Mouse (Mus musculus) neural tube, embryonic 13.5 days (tissue): ENCODE data around the gene Itpr3. TPM values are rescaled to one million over a fixed set of nuclear protein-coding genes. Genes with fewer than 3 reads are reported as not detected.

Source experiments
- ATAC-seq: fragments of 200-750 bp; cut with Nextera tagmentation; 2 replicates; pipeline ENCODE4 v1.8.0; 2017; ENCODE audit warnings: low read depth, mild to moderate bottlenecking, moderate TSS enrichment, moderate library complexity
- H3K27ac ChIP-seq: fragments of 300-500 bp; sonication (generic); replicated peaks from 2 replicates; pipeline ENCODE4 v1.5.1; 2015; ENCODE audit warnings: moderate library complexity, mild to moderate bottlenecking, inconsistent platforms
- H3K27me3 ChIP-seq: fragments of 300-500 bp; sonication (generic); 2 replicates; pipeline ENCODE4 v1.6.1; 2015; ENCODE audit warnings: mild to moderate bottlenecking, inconsistent platforms
- H3K36me3 ChIP-seq: fragments of 300-500 bp; sonication (generic); 2 replicates; pipeline ENCODE4 v1.6.1; 2015; ENCODE audit warnings: mild to moderate bottlenecking, inconsistent platforms
- H3K4me1 ChIP-seq: fragments of 300-500 bp; sonication (generic); replicated peaks from 2 replicates; pipeline ENCODE4 v1.6.1; 2015; ENCODE audit warnings: inconsistent platforms
- H3K4me2 ChIP-seq: fragments of 300-500 bp; sonication (generic); 2 replicates; pipeline ENCODE4 v1.6.1; 2015; ENCODE audit warnings: inconsistent platforms, mild to moderate bottlenecking, moderate library complexity
- H3K4me3 ChIP-seq: fragments of 300-500 bp; sonication (generic); 2 replicates; pipeline ENCODE4 v1.5.1; 2015; ENCODE audit warnings: mild to moderate bottlenecking, inconsistent platforms
- H3K9ac ChIP-seq: fragments of 300-500 bp; sonication (generic); 2 replicates; pipeline ENCODE4 v1.6.1; 2015; ENCODE audit warnings: moderate library complexity, mild to moderate bottlenecking, inconsistent platforms
- H3K9me3 ChIP-seq: fragments of 300-500 bp; sonication (generic); 2 replicates; pipeline ENCODE4 v1.6.1; 2016; ENCODE audit warnings: inconsistent platforms
- WGBS: fragments of 180-500 bp; shearing (Covaris S2); methylation state at CpG from one replicate; pipeline ENCODE4 v1.1.7; 2015; 5-methylcytosine and 5-hydroxymethylcytosine counted together
- polyA plus RNA-seq: library from polyadenylated mRNA; unstranded; fragments of >200 nt; fragmentation: Nextera tagmentation; extraction: Ambion mirVana; gene quantifications from 2 replicates; pipeline ENCODE4 v1.2.1, GENCODE M21; 2015

Itpr3 gene
- polyA plus RNA-seq, 1 experiment from 2014 or later, result 1.4 TPM

GRCm38 (mm10) chr17:27123813-27124375 is 66.8 kb downstream of the Itpr3 start:
- Histone ChIP-seq H3K9ac (no peak overlapping the region), H3K4me3 (no peak overlapping the region), H3K36me3 (peaks cover 28% of the 10 kb centered on the region), H3K4me1 (peaks cover 70% of the 10 kb centered on the region), H3K27me3 (0 out of 2 replicates have a peak, but pooled peaks cover 7% of the 10 kb centered on the region), H3K9me3 (no peaks in the 10 kb centered on the region), H3K4me2 (no peak overlapping the region), H3K27ac (no peak overlapping the region)
- no peak for ATAC-seq
- WGBS, result 78% methylated on average over 7 of the region's 7 CpGs

DNA sequence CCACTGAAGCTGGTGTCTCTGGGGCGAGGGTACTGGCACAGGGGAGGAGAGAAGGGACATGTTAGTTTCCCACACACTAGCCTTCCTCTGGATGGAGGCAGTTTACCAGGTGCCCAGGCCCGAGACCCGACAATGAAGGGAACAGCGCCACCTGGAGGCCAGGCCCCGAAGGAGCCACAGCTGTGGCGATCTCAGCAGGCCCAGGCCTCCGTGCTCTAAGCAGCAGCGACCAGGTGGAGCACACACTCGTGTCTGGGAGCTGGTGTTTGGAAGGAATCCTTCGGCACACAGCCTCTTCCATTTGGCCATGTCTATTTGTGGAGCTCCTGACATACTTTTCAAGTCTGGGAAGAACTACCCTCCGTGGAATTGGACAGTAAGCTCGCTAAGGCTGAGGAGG is 68.1 kb downstream of the Itpr3 start:
- Histone ChIP-seq H3K4me2 (no peak overlapping the region), H3K4me1 (peaks cover 77% of the 10 kb centered on the region), H3K36me3 (peaks cover 28% of the 10 kb centered on the region), H3K27ac (0 out of 2 replicates have a peak overlapping the region, but pooled peaks have one; percentile 7), H3K9ac (peak overlapping the region; percentile 43; the same call in 1 of the 2 replicates), H3K4me3 (no peak overlapping the region), H3K9me3 (no peaks in the 10 kb centered on the region), H3K27me3 (0 out of 2 replicates have a peak, but pooled peaks cover 7% of the 10 kb centered on the region)
- ATAC-seq, result no peak
- 35% methylated on average over 12 of the region's 12 CpGs for WGBS

- Histone ChIP-seq H3K4me1 (peaks cover 77% of the 10 kb centered on the region), H3K36me3 (peaks cover 28% of the 10 kb centered on the region), H3K4me3 (no peak overlapping the region), H3K9ac (0 out of 2 replicates have a peak overlapping the region, but pooled peaks have one; percentile 43), H3K27ac (no peak overlapping the region), H3K4me2 (no peak overlapping the region), H3K9me3 (no peaks in the 10 kb centered on the region), H3K27me3 (0 out of 2 replicates have a peak, but pooled peaks cover 7% of the 10 kb centered on the region)
- WGBS, result 86% methylated on average over 11 of the region's 11 CpGs
- no peak for ATAC-seq
Measured at GRCm38 (mm10) chr17:27125669-27126202, 68.6 kb downstream of the Itpr3 start.

GRCm38 (mm10) chr17:27126974-27127373 is 69.9 kb downstream of the Itpr3 start:
- 77% methylated on average over 10 of the region's 10 CpGs for WGBS
- 0 out of 2 replicates have a peak, but pooled peaks cover 7% of the 10 kb centered on the region for H3K27me3 ChIP-seq
- peaks cover 79% of the 10 kb centered on the region for H3K4me1 ChIP-seq
- 0 out of 2 replicates have a peak overlapping the region, but pooled peaks have one; percentile 29 for H3K27ac ChIP-seq
- no peak for ATAC-seq
- peak overlapping the region; percentile 18; the same call in 1 of the 2 replicates for H3K9ac ChIP-seq
- no peaks in the 10 kb centered on the region for H3K9me3 ChIP-seq
- H3K4me2 ChIP-seq, result no peak overlapping the region
- H3K4me3 ChIP-seq, result no peak overlapping the region
- H3K36me3 ChIP-seq, result peaks cover 22% of the 10 kb centered on the region

- peaks cover 10% of the 10 kb centered on the region for H3K36me3 ChIP-seq
- no peak overlapping the region for H3K4me3 ChIP-seq
- H3K27me3 ChIP-seq, result no peaks in the 10 kb centered on the region
- WGBS, result 93% methylated on average over 5 of the region's 5 CpGs
- H3K27ac ChIP-seq, result no peak overlapping the region
- peak overlapping the region; percentile 17; the same call in 1 of the 2 replicates for H3K9ac ChIP-seq
- peaks cover 92% of the 10 kb centered on the region for H3K4me1 ChIP-seq
- ATAC-seq, result no peak
- no peaks in the 10 kb centered on the region for H3K9me3 ChIP-seq
- no peak overlapping the region for H3K4me2 ChIP-seq
Measured at GRCm38 (mm10) chr17:27128189-27128588, 71.1 kb downstream of the Itpr3 start.

DNA sequence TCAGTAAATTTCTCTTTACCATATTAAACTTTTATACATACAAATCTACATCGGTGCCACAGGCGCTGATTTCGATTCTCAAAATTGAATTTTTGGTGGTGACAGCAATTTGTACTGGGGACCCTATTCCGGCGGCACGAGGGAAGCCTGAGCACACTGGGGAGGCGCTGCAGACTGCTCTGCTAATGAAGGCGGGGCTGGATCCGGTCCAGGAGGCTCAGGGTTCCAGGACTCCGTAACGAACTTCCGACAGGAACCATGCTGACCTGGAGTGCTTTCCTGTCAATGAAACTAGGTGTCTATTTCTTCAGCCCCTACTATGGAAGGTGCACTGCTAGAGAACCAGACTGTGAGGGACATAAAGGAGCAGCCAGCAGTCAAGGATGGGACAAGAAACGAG is 72.2 kb downstream of the Itpr3 start:
- H3K4me2 ChIP-seq, result no peak overlapping the region
- ATAC-seq, result no peak
- H3K36me3 ChIP-seq, result no peaks in the 10 kb centered on the region; the same call in 1 of the 2 replicates
- H3K9ac ChIP-seq, result no peak overlapping the region
- H3K4me3 ChIP-seq, result no peak overlapping the region
- H3K4me1 ChIP-seq, result peaks cover 87% of the 10 kb centered on the region
- no peak overlapping the region for H3K27ac ChIP-seq
- 80% methylated on average over 13 of the region's 13 CpGs for WGBS
- H3K27me3 ChIP-seq, result no peaks in the 10 kb centered on the region
- H3K9me3 ChIP-seq, result no peaks in the 10 kb centered on the region

DNA sequence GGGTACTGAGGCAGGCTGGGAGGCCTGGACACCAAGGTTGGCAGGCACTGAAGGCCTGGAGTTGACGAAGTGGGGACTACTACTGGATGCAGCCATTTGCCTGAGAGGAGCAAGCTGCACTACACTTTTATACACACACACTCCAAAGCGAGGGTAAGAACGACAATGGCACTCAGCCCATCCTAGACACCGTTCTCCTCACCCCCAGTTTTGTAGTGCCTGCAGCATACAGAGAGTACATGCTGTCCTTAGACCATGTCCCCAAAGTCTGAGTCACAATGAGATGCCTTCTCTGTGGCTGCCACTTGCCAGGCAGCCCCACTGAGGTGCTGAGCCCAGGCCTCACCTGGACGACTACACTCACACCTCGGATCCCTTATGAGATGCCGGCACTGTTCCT is 72.7 kb downstream of the Itpr3 start:
- WGBS, result 83% methylated on average over 7 of the region's 7 CpGs
- no peak for ATAC-seq
- Histone ChIP-seq H3K27me3 (no peaks in the 10 kb centered on the region), H3K4me1 (peaks cover 84% of the 10 kb centered on the region), H3K9me3 (no peaks in the 10 kb centered on the region), H3K36me3 (no peaks in the 10 kb centered on the region; the same call in 1 of the 2 replicates), H3K9ac (0 out of 2 replicates have a peak overlapping the region, but pooled peaks have one; percentile 26), H3K4me3 (no peak overlapping the region), H3K4me2 (0 out of 2 replicates have a peak overlapping the region, but pooled peaks have one; percentile 0), H3K27ac (peak overlapping the region; percentile 4; the same call in 1 of the 2 replicates)

DNA sequence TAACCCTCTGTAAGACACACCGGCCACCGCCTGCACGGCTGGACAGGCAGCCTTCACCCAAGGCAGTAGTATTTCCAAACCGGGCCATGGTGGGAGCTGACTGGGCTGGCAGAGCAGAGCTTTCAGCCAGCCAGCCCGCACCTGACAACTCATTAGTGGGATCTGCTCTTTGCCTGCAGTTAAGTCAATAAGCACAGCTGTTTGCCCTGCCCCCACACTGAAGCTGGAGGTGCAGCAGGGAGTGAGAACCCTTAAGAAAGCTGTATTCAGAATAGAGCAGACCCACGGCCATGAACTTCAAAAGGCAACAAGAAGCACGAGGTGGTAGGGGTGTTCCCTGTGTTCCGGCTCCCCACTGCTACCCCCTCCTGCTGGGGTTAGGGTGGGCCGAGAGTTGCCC is 73.1 kb downstream of the Itpr3 start:
- Histone ChIP-seq H3K4me3 (no peak overlapping the region), H3K9ac (peak overlapping the region; percentile 0; the same call in 1 of the 2 replicates), H3K9me3 (no peaks in the 10 kb centered on the region), H3K36me3 (no peaks in the 10 kb centered on the region), H3K4me2 (0 out of 2 replicates have a peak overlapping the region, but pooled peaks have one; percentile 0), H3K27me3 (no peaks in the 10 kb centered on the region), H3K4me1 (peaks cover 84% of the 10 kb centered on the region), H3K27ac (peak overlapping the region; percentile 4; the same call in 1 of the 2 replicates)
- WGBS, result 48% methylated on average over 9 of the region's 9 CpGs
- no peak for ATAC-seq

DNA sequence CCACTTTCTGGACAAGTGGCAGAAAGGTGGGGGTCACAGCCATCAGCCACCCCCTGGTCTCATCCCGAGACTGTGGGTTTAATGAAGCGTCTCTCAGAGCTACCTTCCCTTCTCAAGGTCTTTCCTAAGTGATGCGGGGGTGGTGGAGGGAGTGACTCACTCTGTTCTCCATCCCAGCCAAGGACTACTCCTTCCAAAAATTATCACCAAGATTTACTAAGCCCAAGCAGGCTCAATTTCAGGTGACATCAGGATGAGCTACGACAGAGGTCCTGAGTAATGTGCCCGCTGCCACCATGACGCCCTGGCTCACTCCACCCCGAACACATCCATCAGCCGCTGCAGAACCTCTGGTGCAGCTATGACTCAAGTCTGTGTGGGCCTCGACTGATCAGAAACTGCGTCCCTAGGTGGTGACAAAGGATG is 74.1 kb downstream of the Itpr3 start:
- no peak for ATAC-seq

DNA sequence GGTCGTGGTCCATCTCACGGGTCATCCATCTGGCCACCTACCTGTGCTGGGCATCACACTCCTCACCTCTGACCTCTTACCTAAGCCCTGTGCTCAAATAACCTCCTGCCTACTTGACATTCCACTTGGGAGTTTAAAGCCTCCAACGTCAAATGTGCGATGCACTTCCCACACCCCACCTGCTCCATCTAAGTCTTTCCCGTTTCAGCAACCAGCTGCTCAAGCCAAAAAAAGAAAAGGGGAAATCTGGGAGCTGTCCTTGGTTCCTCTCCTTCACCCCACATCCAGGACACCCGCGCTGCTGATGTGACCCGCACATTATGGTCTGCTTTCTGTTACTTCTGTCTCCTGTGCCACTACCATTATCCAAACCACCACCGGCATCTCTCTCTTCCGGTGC is 75.1 kb downstream of the Itpr3 start:
- 90% methylated on average over 10 of the region's 10 CpGs for WGBS
- ATAC-seq, result no peak
- Histone ChIP-seq H3K4me2 (peak overlapping the region; percentile 55; the same call in 1 of the 2 replicates), H3K4me1 (peaks cover 72% of the 10 kb centered on the region), H3K27ac (no peak overlapping the region), H3K4me3 (no peak overlapping the region), H3K27me3 (no peaks in the 10 kb centered on the region), H3K9ac (peak overlapping the region; percentile 45; the same call in 1 of the 2 replicates), H3K36me3 (no peaks in the 10 kb centered on the region), H3K9me3 (no peaks in the 10 kb centered on the region)

More for the DNA sequence above, 74.1 kb downstream of the Itpr3 start:
- WGBS, result 76% methylated on average over 10 of the region's 10 CpGs
- Histone ChIP-seq H3K9ac (no peak overlapping the region), H3K27ac (no peak overlapping the region), H3K4me1 (peaks cover 78% of the 10 kb centered on the region), H3K9me3 (no peaks in the 10 kb centered on the region), H3K4me3 (no peak overlapping the region), H3K4me2 (no peak overlapping the region), H3K36me3 (no peaks in the 10 kb centered on the region), H3K27me3 (no peaks in the 10 kb centered on the region)

DNA sequence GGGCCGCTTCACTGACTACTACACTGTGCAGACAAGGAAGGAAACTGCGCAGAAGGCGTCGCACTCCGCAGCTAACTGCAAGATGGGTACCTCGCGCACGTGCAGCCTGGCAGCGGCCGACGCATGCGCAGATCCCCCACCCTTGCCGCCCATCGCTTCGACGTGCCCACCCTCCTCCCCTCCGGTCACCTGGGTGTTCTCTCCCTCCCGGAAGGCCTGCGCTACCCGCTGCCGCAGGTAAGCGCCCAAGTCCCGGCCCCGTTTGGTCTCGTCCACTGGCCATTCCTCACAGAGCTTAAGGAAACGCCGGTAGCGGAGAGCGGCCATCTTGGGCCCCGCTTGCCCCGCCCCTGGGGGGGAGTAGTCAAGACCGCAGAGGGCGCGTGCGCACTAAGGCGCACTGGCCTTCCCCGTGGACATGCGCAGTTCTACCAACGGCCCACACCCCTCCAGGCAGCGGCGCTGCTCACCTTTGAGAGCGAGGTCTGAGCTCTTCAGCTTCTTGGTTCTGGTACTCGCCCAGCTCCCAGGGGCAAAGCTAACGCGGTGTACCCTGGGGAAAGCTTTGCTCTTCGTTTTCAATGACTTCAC is 76.5 kb downstream of the Itpr3 start, which contains the start of gene Uqcc2:
Gene Uqcc2 (minus strand): TSS at position 366 of the 591 bp plus-strand sequence.
- Histone ChIP-seq H3K4me1 (peaks cover 65% of the 10 kb centered on the region), H3K4me2 (peak within 1 kb of the TSS; percentile 55), H3K9me3 (no peaks in the 10 kb centered on the region), H3K27me3 (no peaks in the 10 kb centered on the region), H3K27ac (peak within 1 kb of the TSS; percentile 89), H3K4me3 (peak within 1 kb of the TSS; percentile 59), H3K36me3 (no peaks in the 10 kb centered on the region), H3K9ac (peak within 1 kb of the TSS; percentile 77)
- peak; percentile 89 for ATAC-seq
- under 1% methylated on average over 46 of the region's 46 CpGs for WGBS

GRCm38 (mm10) chr17:27134187-27134586 is 77.1 kb downstream of the Itpr3 start:
- Histone ChIP-seq H3K9ac (peak overlapping the region; percentile 77; the same call in 1 of the 2 replicates), H3K4me1 (peaks cover 65% of the 10 kb centered on the region)
- 29% methylated on average over 9 of the region's 9 CpGs for WGBS

More at GRCm38 (mm10) chr17:27134187-27134586, 77.1 kb downstream of the Itpr3 start:
- Histone ChIP-seq H3K9me3 (no peaks in the 10 kb centered on the region), H3K4me2 (peak overlapping the region; percentile 55), H3K4me3 (peak overlapping the region; percentile 59), H3K27ac (peak overlapping the region; percentile 89), H3K36me3 (no peaks in the 10 kb centered on the region), H3K27me3 (no peaks in the 10 kb centered on the region)
- ATAC-seq, result peak; percentile 17; the same call in 1 of the 2 replicates
